Mouse (Mus musculus) splenic B cell, adult 2 months (primary cell): ENCODE measurements around the gene Ccdc28b.

Experiments
- DNase-seq: peaks from one replicate; pipeline ENCODE4 v3.0.0-alpha.2; 2011; ENCODE audit warnings: low read depth, low spot score
- H3K27me3 ChIP-seq: 2 replicates; pipeline ENCODE4 v1.6.1; 2012; ENCODE audit warnings: mild to moderate bottlenecking, low read length, moderate library complexity, mixed read lengths; ENCODE audit not compliant: control insufficient read depth, poor library complexity, insufficient read depth, severe bottlenecking
- H3K36me3 ChIP-seq: 2 replicates; pipeline ENCODE4 v1.6.1; 2012; ENCODE audit warnings: mild to moderate bottlenecking, low read length, moderate library complexity, mixed read lengths; ENCODE audit not compliant: control insufficient read depth, poor library complexity, insufficient read depth, severe bottlenecking

Gene Ccdc28b

DNA sequence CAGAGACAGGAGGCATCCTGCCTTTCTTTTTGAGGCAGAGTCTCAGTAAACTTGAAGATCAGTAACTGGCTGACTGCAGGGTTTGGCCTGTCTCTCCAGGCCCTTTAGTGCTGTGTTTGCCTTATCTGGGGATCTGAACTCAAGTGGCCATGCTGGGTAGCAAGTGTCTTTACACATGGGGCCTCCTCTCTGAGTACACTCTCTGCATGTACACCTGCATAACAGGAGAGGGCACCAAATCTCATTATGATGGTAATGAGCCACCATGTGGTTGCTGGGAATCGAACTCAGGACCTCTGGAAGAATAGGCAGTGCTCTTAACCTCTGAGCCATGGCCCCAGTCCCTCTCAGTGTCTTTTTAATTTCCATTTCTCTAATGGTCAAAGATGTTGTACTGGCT, 41.5 kb downstream of the Ccdc28b start:
- no peaks in the 10 kb centered on the region for H3K36me3 ChIP-seq
- H3K27me3 ChIP-seq, result no peaks in the 10 kb centered on the region
- no peak for DNase-seq

DNA sequence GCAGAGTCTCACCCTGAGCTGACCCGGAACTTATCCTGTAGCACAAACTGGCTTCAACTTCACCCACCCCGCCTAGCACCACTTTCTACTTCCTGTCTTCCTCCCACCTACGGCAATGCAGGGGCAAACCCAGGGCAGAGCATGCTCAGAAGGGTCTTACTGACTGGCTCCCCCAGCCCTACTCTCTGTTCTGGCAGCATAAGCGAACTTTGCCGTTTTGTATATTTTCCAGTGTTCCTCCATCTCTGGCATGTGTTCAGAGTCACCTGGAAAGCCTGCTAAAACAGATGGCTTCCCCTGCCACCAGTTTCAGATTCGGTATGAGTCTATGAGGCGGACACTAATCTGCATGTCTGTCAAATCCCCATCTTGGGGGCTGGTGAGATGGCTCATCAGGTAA, 43.4 kb downstream of the Ccdc28b start:
- peak; percentile 86 for DNase-seq
- H3K27me3 ChIP-seq, result no peaks in the 10 kb centered on the region

DNA sequence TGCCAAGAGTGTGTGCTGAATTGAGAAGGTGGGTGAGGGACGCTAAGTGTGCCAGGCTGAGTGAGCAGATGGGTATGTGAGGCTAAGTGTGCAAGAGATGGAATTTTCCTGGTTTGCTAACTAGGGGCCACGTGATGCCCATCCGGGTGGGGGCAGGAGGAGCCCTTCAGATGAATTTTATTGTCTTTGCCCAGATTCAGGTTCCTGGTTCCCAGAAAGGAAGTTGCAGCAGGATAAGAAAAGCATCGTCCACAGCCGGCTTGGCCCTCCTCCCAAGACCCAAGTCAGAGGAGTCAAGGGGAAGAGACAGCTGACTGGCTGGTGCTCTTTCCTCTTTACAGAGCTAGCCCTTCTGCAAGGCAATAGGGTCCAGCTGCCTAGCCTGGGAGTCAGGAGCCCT, 45.3 kb downstream of the Ccdc28b start, which contains the start of gene Fam167b:
Fam167b (minus strand) TSS at position 84 of the 400 bp plus-strand sequence.
- no peaks in the 10 kb centered on the region for H3K27me3 ChIP-seq
- no peak for DNase-seq
- no peaks in the 10 kb centered on the region for H3K36me3 ChIP-seq

More for the DNA sequence above, 43.4 kb downstream of the Ccdc28b start:
- H3K36me3 ChIP-seq, result no peaks in the 10 kb centered on the region

DNA sequence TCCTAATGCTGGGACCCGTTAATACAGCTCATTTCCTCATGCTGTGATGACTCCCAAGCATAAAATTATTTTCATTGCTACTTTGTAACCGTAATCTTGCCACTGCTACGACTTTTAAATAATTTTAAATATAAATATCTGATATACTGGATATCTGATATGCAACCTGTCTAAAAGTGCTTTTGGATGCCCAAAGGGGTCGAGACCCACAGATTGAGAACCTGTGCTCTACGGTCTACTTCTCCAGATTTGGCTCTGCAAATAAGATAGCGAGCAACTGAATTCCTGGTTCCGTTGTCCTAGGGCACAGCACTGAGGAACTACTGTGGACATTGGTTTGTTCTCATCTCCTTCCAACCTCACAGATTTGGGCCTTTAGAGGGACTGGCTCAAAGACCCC, 46.1 kb downstream of the Ccdc28b start:
- no peaks in the 10 kb centered on the region for H3K27me3 ChIP-seq
- no peaks in the 10 kb centered on the region for H3K36me3 ChIP-seq
- no peak for DNase-seq

DNA sequence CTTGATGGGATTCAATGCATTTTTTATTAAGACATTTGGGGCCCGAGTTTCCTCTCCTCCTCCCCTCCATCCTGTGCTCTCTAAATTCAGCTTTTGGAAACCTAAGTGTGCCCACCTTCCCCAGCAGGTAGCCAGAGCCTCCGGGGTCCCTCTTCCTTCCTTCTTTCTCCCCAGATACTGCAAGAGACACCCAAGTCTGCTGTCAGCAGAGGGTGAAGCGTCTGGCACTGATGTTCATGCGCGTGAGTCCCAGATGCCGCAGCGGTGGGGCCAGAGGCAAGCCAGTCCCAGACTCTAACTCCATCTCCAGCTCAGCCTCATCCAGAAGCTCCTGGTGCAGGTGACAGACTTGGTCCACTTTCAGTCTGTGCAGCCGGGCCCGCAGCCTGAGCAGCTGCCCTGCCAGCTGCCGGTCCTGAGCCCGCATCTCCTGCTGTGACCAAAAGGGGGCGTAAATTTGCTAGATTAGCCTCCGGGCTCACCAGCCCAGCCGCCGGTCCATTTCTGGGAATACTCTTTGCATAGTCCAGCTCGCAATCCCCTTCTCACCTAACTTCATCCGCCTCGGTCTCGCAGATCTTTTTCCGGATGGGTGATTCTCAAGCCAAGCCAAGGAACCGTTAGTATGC, 46.8 kb downstream of the Ccdc28b start:
- Histone ChIP-seq H3K27me3 (no peaks in the 10 kb centered on the region), H3K36me3 (no peaks in the 10 kb centered on the region)
- peak; percentile 80 for DNase-seq

DNA sequence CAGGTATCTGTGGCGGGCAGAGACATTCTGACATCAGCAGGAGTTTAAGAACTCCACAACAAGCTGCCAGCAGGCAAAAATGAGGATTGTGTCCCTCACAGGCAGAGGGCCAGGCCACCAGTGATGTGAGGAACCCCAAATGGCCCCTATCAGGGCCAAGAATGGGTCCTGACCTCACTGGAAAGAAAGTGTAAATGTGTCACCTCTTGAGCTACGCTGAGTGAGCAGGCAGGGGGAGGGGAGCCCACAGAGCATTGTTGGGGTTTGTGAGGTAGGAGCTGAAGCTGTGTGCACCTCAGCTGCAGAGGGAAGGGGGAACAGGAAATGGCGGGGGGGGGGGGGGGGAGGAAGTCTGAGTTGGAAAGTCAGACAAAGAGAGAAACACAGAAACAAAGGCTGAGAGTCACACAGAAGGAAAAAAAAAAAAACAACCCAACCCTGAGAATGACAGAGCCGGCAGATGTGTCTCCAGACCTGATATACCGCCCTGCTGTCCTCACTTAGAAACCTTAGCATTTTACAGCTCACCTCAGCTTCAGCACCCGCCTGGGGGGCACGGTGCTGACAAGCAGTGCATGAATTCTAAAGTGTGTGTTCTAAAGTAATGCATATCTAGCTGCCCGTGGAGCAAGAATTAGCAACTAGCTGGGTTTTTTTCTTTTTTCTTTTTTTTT, 48.4 kb downstream of the Ccdc28b start:
- DNase-seq, result peak; percentile 97
- Histone ChIP-seq H3K27me3 (no peaks in the 10 kb centered on the region), H3K36me3 (no peaks in the 10 kb centered on the region)

DNA sequence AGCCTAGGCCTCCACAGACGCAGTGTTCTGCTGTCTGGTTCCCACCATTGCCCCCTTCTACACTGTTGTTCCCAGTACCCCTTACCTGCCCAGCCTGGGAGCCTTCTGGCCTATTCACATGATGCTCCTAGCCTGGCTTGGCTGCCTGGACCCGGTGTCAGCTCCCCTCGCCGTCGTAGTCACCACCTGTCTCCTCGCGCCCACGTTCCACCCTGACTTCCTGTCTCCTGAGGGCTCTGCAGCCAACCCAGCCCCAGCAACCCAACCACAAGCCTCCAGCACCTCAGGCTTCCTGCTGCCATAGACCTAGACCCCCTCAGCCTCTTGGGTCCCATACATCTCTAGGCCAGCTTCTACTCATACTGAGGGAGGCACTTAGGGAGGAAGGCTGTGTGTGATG, 50.3 kb downstream of the Ccdc28b start, which contains the start of gene Lck:
Lck (minus strand) TSS at position 212 of the 400 bp plus-strand sequence.
- DNase-seq, result peak; percentile 68
- Histone ChIP-seq H3K36me3 (no peaks in the 10 kb centered on the region), H3K27me3 (no peaks in the 10 kb centered on the region)

DNA sequence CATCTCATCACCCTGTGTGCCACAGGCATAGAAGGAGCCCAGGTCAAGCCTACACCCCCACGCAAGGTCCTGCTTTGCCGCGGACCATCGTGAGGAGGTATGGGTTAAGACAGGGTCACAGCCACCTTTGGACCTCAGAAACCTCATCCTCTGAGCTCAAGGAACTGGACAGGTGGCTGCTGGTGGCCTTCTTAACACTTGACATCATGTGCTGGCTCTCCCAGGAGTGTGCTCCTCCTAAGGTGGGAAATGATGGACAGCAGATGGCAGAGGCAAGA, 50.7 kb downstream of the Ccdc28b start:
- no peak for DNase-seq
- Histone ChIP-seq H3K27me3 (no peaks in the 10 kb centered on the region), H3K36me3 (no peaks in the 10 kb centered on the region)

DNA sequence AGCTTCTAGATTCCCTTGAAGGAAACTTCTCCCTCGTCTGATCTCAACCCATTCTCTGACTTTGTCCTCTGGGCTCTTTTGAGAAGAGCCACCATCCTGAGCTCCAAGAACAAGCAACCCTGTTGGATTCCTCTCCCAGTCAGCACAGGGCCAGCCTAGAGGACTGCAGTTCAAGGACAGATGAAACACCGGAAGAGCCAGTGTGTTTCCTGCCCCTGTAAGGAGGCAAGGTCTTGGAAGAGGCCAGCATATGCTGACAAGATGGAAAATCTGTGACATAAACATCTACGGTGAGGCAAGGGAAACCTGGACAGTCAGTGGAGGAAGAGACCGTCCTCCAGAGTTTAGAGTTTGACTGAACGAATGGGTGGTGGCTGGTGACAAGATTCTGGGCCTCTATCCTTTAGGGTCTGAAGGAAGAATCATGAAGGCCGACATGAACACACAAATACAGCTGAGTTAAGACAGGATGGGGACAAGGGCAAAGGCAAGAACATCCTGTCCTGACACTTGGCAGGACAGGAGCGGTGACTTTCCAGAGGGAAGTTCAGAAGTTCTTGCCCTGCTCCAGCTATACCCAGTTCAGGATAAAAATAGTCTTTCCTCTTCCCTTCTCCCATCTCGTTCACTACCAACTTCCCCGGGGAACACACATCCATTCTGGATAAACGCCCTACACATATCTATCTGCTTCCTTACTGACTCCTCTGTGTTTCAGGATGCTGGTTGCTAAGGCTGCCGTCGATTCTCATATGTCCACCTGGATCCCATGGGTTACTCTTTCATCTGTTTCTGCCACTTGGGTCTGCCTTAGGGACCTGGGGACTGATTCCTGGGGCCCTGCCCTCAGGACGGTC, 51.3 kb downstream of the Ccdc28b start:
- DNase-seq, result no peak
- Histone ChIP-seq H3K27me3 (no peaks in the 10 kb centered on the region), H3K36me3 (no peaks in the 10 kb centered on the region)

DNA sequence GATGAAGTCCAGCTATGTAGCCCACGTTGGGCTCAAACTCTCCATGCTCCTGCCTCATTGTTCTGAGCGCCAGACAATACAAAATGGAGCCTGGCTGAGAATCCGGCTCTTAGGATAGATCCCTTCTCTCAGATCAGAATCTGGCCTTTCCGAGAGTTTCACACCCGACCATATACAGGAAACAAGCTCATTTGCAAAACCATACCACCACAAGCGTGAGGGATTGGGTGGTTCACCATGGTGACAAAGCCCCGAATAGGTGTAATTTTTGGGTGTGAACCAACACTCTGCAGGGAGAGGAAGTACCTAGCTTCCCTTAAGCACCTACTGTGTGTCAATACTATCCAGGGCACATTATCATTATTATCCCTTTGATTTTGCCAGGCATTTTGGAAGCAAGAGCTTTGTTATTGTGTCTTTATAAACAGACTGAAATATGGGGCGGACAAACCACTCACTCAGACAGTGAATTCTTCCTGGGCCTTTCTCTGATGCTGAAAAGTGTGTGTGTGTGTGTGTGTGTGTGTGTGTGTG, 52.1 kb downstream of the Ccdc28b start:
- H3K27me3 ChIP-seq, result no peaks in the 10 kb centered on the region
- H3K36me3 ChIP-seq, result no peaks in the 10 kb centered on the region
- DNase-seq, result no peak

DNA sequence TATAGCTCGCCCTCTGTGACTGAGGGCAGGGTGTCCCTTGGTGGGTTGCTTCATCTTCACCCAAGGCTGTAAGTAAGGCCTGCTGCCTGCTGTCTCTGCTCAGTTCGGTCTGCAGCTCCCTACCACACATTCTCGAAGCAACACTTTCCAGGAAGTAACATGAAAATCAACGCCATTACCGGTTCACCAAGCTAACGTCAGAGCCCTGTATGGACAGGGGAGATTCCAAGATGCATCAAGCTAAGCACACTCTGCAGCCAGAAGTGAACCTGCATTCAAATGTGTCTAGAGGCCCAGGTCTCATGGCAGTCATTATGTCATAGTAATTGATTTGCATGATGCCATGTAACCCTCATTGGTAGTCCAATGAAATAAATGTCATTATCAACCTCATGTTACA, 53.7 kb downstream of the Ccdc28b start:
- H3K27me3 ChIP-seq, result no peaks in the 10 kb centered on the region
- DNase-seq, result peak; percentile 66
- no peaks in the 10 kb centered on the region for H3K36me3 ChIP-seq
